Mouse (Mus musculus): ENCODE data around the gene Apon.

DNA sequence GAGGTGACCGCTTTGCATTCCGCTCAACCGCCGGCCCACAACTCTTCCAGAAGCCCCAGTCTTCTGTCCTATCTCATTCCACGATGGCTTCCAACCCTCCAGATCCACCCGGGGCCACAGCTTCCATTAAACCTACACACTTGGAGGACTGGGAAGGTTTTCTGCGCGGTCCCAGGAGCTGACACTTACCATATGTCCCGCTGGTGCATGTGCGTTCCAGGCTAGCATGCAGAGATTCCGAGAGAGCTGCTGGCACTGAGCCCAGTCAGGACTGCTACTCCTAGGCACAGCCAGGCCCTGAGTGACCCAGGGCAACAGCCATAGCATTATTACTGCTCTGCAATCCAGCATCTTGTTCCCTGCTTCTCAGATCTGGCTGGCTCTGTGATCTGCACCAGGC, 43.7 kb downstream of the Apon start:
- TF ChIP-seq CTCF (IDR thresholded peaks at IDR 0.05; ENCODE audit: insufficient read depth, low read length): no peak
- TF ChIP-seq POLR2A (IDR thresholded peaks at IDR 0.05; ENCODE audit: borderline replicate concordance, extremely low read depth, low read depth, low read length): no peak
